Mouse (Mus musculus): ENCODE data around the gene Nfix.

- TF ChIP-seq CTCF (conservative IDR thresholded peaks at IDR 0.05; ENCODE audit: low read length) (no peak), NANOG (IDR thresholded peaks at IDR 0.05; ENCODE audit: borderline replicate concordance, low read length) (no peak)
Measured at GRCm38 (mm10) chr8:84760405-84760805, 39.7 kb downstream of the Nfix start.
